Mouse (Mus musculus) liver, embryonic 16.5 days (tissue): ENCODE results near the gene Tmc7. TPM values are rescaled to one million over a fixed set of nuclear protein-coding genes. Genes with fewer than 3 reads are reported as not detected.

Experiments
- ATAC-seq: fragments of 200-750 bp; cut with Nextera tagmentation; 2 replicates; pipeline ENCODE4 v1.8.0; 2017; ENCODE audit warnings: low read depth, mild to moderate bottlenecking, moderate number of reproducible peaks, moderate library complexity
- H3K27ac ChIP-seq: fragments of 300-500 bp; sonication (generic); 2 replicates; pipeline ENCODE4 v1.5.1; 2014; ENCODE audit warnings: mild to moderate bottlenecking, low read length
- H3K27me3 ChIP-seq: fragments of 300-500 bp; sonication (generic); 2 replicates; pipeline ENCODE4 v1.6.1; 2014; ENCODE audit warnings: low read depth, low read length, mixed read lengths; ENCODE audit not compliant: control insufficient read depth, insufficient read depth
- H3K36me3 ChIP-seq: fragments of 300-500 bp; sonication (generic); 2 replicates; pipeline ENCODE4 v1.6.1; 2014; ENCODE audit warnings: mild to moderate bottlenecking; ENCODE audit not compliant: control insufficient read depth, insufficient read depth
- H3K4me1 ChIP-seq: fragments of 300-500 bp; sonication (generic); 2 replicates; pipeline ENCODE4 v1.6.1; 2014; ENCODE audit warnings: low read depth, low read length, mixed read lengths; ENCODE audit not compliant: control insufficient read depth
- H3K4me2 ChIP-seq: fragments of 300-500 bp; sonication (generic); 2 replicates; pipeline ENCODE4 v1.6.1; 2014; ENCODE audit warnings: low read depth, low read length, mixed read lengths
- H3K4me3 ChIP-seq: fragments of 300-500 bp; sonication (generic); 2 replicates; pipeline ENCODE4 v1.5.1; 2014; ENCODE audit warnings: low read depth, mild to moderate bottlenecking, low read length
- H3K9ac ChIP-seq: fragments of 300-500 bp; sonication (generic); 2 replicates; pipeline ENCODE4 v1.6.1; 2014; ENCODE audit warnings: low read depth, low read length
- H3K9me3 ChIP-seq: fragments of 300-500 bp; sonication (generic); replicated peaks from 2 replicates; pipeline ENCODE4 v1.6.1; 2016; ENCODE audit warnings: low read length; ENCODE audit not compliant: control insufficient read depth
- WGBS: fragments of 180-500 bp; shearing (Covaris S2); extraction: QIAGEN DNeasy Blood & Tissue Kit; methylation state at CpG from one replicate; pipeline ENCODE4 v1.1.7; 2014; ENCODE audit not compliant: insufficient replicate concordance; 5-methylcytosine and 5-hydroxymethylcytosine counted together
- polyA plus RNA-seq: library from polyadenylated mRNA; unstranded; fragments of >200 nt; fragmentation: Nextera tagmentation; extraction: Ambion mirVana; gene quantifications from 2 replicates; pipeline ENCODE4 v1.2.1, GENCODE M21; 2015

The Tmc7 gene
- polyA plus RNA-seq, 1 experiment from 2014 or later = 0.53 TPM

- ATAC-seq = no peak
- no peak overlapping the region for H3K4me3 ChIP-seq
- no peaks in the 10 kb centered on the region for H3K27me3 ChIP-seq
- no peaks in the 10 kb centered on the region for H3K36me3 ChIP-seq
- H3K9ac ChIP-seq = no peak overlapping the region
- 42% methylated on average over 5 of the region's 5 CpGs for WGBS
- H3K27ac ChIP-seq = no peak overlapping the region
- no peaks in the 10 kb centered on the region for H3K9me3 ChIP-seq
- H3K4me2 ChIP-seq = no peak overlapping the region
- H3K4me1 ChIP-seq = no peaks in the 10 kb centered on the region
These were observed 13.2 kb downstream of the Tmc7 start for GRCm38 (mm10) chr7:118571350-118571749.

GRCm38 (mm10) chr7:118569121-118569543 is 15.4 kb downstream of the Tmc7 start:
- 64% methylated on average over 6 of the region's 6 CpGs for WGBS
- Histone ChIP-seq H3K4me2 (no peak overlapping the region), H3K27me3 (no peaks in the 10 kb centered on the region), H3K9ac (no peak overlapping the region), H3K4me3 (no peak overlapping the region), H3K27ac (no peak overlapping the region), H3K36me3 (no peaks in the 10 kb centered on the region), H3K9me3 (no peaks in the 10 kb centered on the region), H3K4me1 (no peaks in the 10 kb centered on the region)
- ATAC-seq = no peak

- Histone ChIP-seq H3K36me3 (no peaks in the 10 kb centered on the region), H3K4me2 (no peak overlapping the region), H3K4me1 (no peaks in the 10 kb centered on the region), H3K9ac (no peak overlapping the region), H3K27me3 (no peaks in the 10 kb centered on the region), H3K27ac (no peak overlapping the region), H3K9me3 (no peaks in the 10 kb centered on the region), H3K4me3 (no peak overlapping the region)
- ATAC-seq = no peak
- WGBS = 68% methylated on average over 2 of the region's 2 CpGs
These were observed 30.2 kb downstream of the Tmc7 start for GRCm38 (mm10) chr7:118554290-118554689.

GRCm38 (mm10) chr7:118553881-118554280 is 30.7 kb downstream of the Tmc7 start:
- no peak overlapping the region for H3K9ac ChIP-seq
- no peaks in the 10 kb centered on the region for H3K4me1 ChIP-seq
- no peak overlapping the region for H3K4me3 ChIP-seq
- no peaks in the 10 kb centered on the region for H3K27me3 ChIP-seq
- no peak overlapping the region for H3K4me2 ChIP-seq
- WGBS = 61% methylated on average over 4 of the region's 4 CpGs
- ATAC-seq = no peak
- no peaks in the 10 kb centered on the region for H3K36me3 ChIP-seq
- H3K27ac ChIP-seq = no peak overlapping the region
- H3K9me3 ChIP-seq = no peaks in the 10 kb centered on the region

GRCm38 (mm10) chr7:118547451-118547850 is 37.1 kb downstream of the Tmc7 start:
- Histone ChIP-seq H3K4me1 (no peaks in the 10 kb centered on the region), H3K4me3 (no peak overlapping the region), H3K36me3 (no peaks in the 10 kb centered on the region), H3K27me3 (no peaks in the 10 kb centered on the region), H3K4me2 (no peak overlapping the region), H3K9me3 (no peaks in the 10 kb centered on the region), H3K9ac (no peak overlapping the region), H3K27ac (no peak overlapping the region)
- ATAC-seq = no peak
- WGBS = 68% methylated on average over 10 of the region's 10 CpGs

- H3K4me1 ChIP-seq = no peaks in the 10 kb centered on the region
- WGBS = 79% methylated on average over 4 of the region's 4 CpGs
- H3K4me3 ChIP-seq = no peak overlapping the region
- no peak overlapping the region for H3K27ac ChIP-seq
- no peaks in the 10 kb centered on the region for H3K9me3 ChIP-seq
- no peak overlapping the region for H3K4me2 ChIP-seq
- H3K9ac ChIP-seq = no peak overlapping the region
- H3K36me3 ChIP-seq = no peaks in the 10 kb centered on the region
- ATAC-seq = no peak
- no peaks in the 10 kb centered on the region for H3K27me3 ChIP-seq
These were observed 40.4 kb downstream of the Tmc7 start for GRCm38 (mm10) chr7:118544128-118544527.

GRCm38 (mm10) chr7:118535076-118535475 is 49.5 kb downstream of the Tmc7 start:
- no peaks in the 10 kb centered on the region; the same call in 1 of the 2 replicates for H3K4me1 ChIP-seq
- H3K27me3 ChIP-seq = no peaks in the 10 kb centered on the region
- no peak overlapping the region for H3K4me2 ChIP-seq
- WGBS = 67% methylated on average over 4 of the region's 4 CpGs
- H3K27ac ChIP-seq = no peak overlapping the region
- no peaks in the 10 kb centered on the region for H3K9me3 ChIP-seq
- no peaks in the 10 kb centered on the region for H3K36me3 ChIP-seq
- H3K9ac ChIP-seq = no peak overlapping the region
- no peak for ATAC-seq
- H3K4me3 ChIP-seq = no peak overlapping the region

GRCm38 (mm10) chr7:118534326-118534725 is 50.2 kb downstream of the Tmc7 start:
- H3K27ac ChIP-seq = no peak overlapping the region
- H3K27me3 ChIP-seq = no peaks in the 10 kb centered on the region
- ATAC-seq = no peak
- no peak overlapping the region for H3K4me2 ChIP-seq
- H3K4me3 ChIP-seq = no peak overlapping the region
- H3K9ac ChIP-seq = no peak overlapping the region
- no peaks in the 10 kb centered on the region for H3K9me3 ChIP-seq
- H3K36me3 ChIP-seq = no peaks in the 10 kb centered on the region
- no peaks in the 10 kb centered on the region; the same call in 1 of the 2 replicates for H3K4me1 ChIP-seq
- 58% methylated on average over 3 of the region's 3 CpGs for WGBS

GRCm38 (mm10) chr7:118533178-118533578 is 51.4 kb downstream of the Tmc7 start, which contains the start of gene Coq7:
Gene Coq7 (minus strand): TSS chr7:118533356.
- Histone ChIP-seq H3K4me3 (peak within 1 kb of the TSS; percentile 93), H3K27me3 (no peaks in the 10 kb centered on the region), H3K9ac (peak within 1 kb of the TSS; percentile 85), H3K4me2 (peak within 1 kb of the TSS; percentile 83), H3K4me1 (no peaks in the 10 kb centered on the region; the same call in 1 of the 2 replicates), H3K27ac (peak within 1 kb of the TSS; percentile 92), H3K9me3 (no peaks in the 10 kb centered on the region), H3K36me3 (no peaks in the 10 kb centered on the region)
- 0% methylated on average over 31 of the region's 31 CpGs for WGBS
- peak; percentile 99 for ATAC-seq
